Mouse (Mus musculus) cortical plate, adult 2 months (tissue): ENCODE measurements around the gene Cd300c2. TPM values are rescaled to one million over a fixed set of nuclear protein-coding genes. Genes with fewer than 3 reads are reported as not detected.
"Not testable (repeated sequence)": the region's sequence is repeated elsewhere in the genome, so short reads cannot be mapped to it uniquely, and the experiment has no call there.

ENCODE experiments used
- H3K27ac ChIP-seq: fragments of 200-500 bp; 2 replicates; pipeline ENCODE4 v1.5.1; 2012; ENCODE audit warnings: low read length, control low read depth, inconsistent platforms; ENCODE audit not compliant: insufficient read depth
- H3K4me1 ChIP-seq: fragments of 200-500 bp; 2 replicates; pipeline ENCODE4 v1.6.1; 2011; ENCODE audit warnings: low read length; ENCODE audit not compliant: control insufficient read depth, insufficient read depth
- H3K4me3 ChIP-seq: fragments of 200-500 bp; 2 replicates; pipeline ENCODE4 v1.5.1; 2011; ENCODE audit warnings: mild to moderate bottlenecking, low read length, control low read depth; ENCODE audit not compliant: insufficient read depth
- CTCF ChIP-seq: fragments of 200-500 bp; IDR thresholded peaks from 2 replicates; pipeline ENCODE4 v1.5.1; 2011; ENCODE audit warnings: mild to moderate bottlenecking, control low read depth, low read length; ENCODE audit not compliant: insufficient read depth; ENCODE audit errors: extremely low read depth
- POLR2A ChIP-seq: fragments of 200-500 bp; IDR thresholded peaks from 2 replicates; pipeline ENCODE4 v1.6.1; 2011; ENCODE audit warnings: mild to moderate bottlenecking, low read length, control low read depth; ENCODE audit not compliant: insufficient read depth; ENCODE audit errors: extremely low read depth
- polyA plus RNA-seq: library from polyadenylated mRNA; depleted of rRNA; stranded (reverse); fragments of >200 nt; gene quantifications from 2 replicates; pipeline ENCODE4 v1.2.3, GENCODE M21; 2012; rRNA removed

The Cd300c2 gene
- 7.5 and 7.6 TPM in 2 replicates for polyA plus RNA-seq

- no peak within 1 kb of the TSS for H3K4me3 ChIP-seq
- H3K4me1 ChIP-seq, result no peaks in the 10 kb centered on the region
- no peak for TF ChIP-seq POLR2A
- TF ChIP-seq CTCF, result no peak
- H3K27ac ChIP-seq, result peak within 1 kb of the TSS; percentile 12; the same call in 1 of the 2 replicates
Observed at GRCm38 (mm10) chr11:115001474-115002040, at the start of gene Cd300c2. TSS of gene Cd300c2 (minus strand) at chr11:115001880.

GRCm38 (mm10) chr11:115049282-115049895 lies 47.7 kb upstream of the Cd300c2 start:
- peaks cover 2% of the 10 kb centered on the region; the same call in 1 of the 2 replicates for H3K4me1 ChIP-seq
- no peak overlapping the region for H3K27ac ChIP-seq
- TF ChIP-seq CTCF (peak; percentile 34; the same call in 1 of the 2 replicates), POLR2A (no peak)
- H3K4me3 ChIP-seq, result no peak overlapping the region

- TF ChIP-seq POLR2A, result no peak
- no peak for TF ChIP-seq CTCF
- no peak within 1 kb of the TSS for H3K4me3 ChIP-seq
- peaks cover 2% of the 10 kb centered on the region; the same call in 1 of the 2 replicates for H3K4me1 ChIP-seq
- no peak within 1 kb of the TSS for H3K27ac ChIP-seq
Observed at GRCm38 (mm10) chr11:115048259-115048658, 46.6 kb upstream of the Cd300c2 start, which contains the start of gene Cd300ld3. TSS of gene Cd300ld3 (minus strand) at chr11:115048409.

GRCm38 (mm10) chr11:115037669-115038068 lies 36.0 kb upstream of the Cd300c2 start, which contains the start of gene Cd300ld5:
TSS of gene Cd300ld5 (minus strand) at chr11:115037769.
- not testable (repeated sequence) for H3K4me1 ChIP-seq, H3K4me3 ChIP-seq, H3K27ac ChIP-seq

GRCm38 (mm10) chr11:115026912-115027311 lies 25.2 kb upstream of the Cd300c2 start, which contains the start of gene Cd300ld4:
TSS of gene Cd300ld4 (minus strand) at chr11:115027012.
- not testable (repeated sequence) for H3K4me1 ChIP-seq, H3K4me3 ChIP-seq, H3K27ac ChIP-seq

- H3K4me1 ChIP-seq, H3K4me3 ChIP-seq, H3K27ac ChIP-seq: not testable (repeated sequence)
Observed at GRCm38 (mm10) chr11:115016093-115016492, 14.4 kb upstream of the Cd300c2 start, which contains the start of gene Cd300ld2. TSS of gene Cd300ld2 (minus strand) at chr11:115016193.

- H3K27ac ChIP-seq, result 0 out of 2 replicates have a peak overlapping the region, but pooled peaks have one; percentile 20
- H3K4me3 ChIP-seq, result no peak overlapping the region
- TF ChIP-seq POLR2A (no peak), CTCF (no peak)
- no peaks in the 10 kb centered on the region for H3K4me1 ChIP-seq
Observed at GRCm38 (mm10) chr11:115004070-115004469, 2.4 kb upstream of the Cd300c2 start.

GRCm38 (mm10) chr11:114989793-114990192 lies 11.9 kb downstream of the Cd300c2 start, which contains the start of gene Cd300ld:
TSS of gene Cd300ld (minus strand) at chr11:114989922.
- Histone ChIP-seq H3K4me1 (no peaks in the 10 kb centered on the region), H3K27ac (no peak within 1 kb of the TSS), H3K4me3 (no peak within 1 kb of the TSS)
- TF ChIP-seq CTCF (no peak), POLR2A (no peak)

- H3K4me3 ChIP-seq, result no peak overlapping the region
- H3K27ac ChIP-seq, result no peak overlapping the region
- H3K4me1 ChIP-seq, result no peaks in the 10 kb centered on the region
- no peak for TF ChIP-seq POLR2A
- no peak for TF ChIP-seq CTCF
Observed at GRCm38 (mm10) chr11:114981866-114982265, 19.8 kb downstream of the Cd300c2 start.

GRCm38 (mm10) chr11:114972726-114973125 lies 29.0 kb downstream of the Cd300c2 start:
- Histone ChIP-seq H3K4me1 (no peaks in the 10 kb centered on the region), H3K27ac (no peak overlapping the region), H3K4me3 (no peak overlapping the region)
- no peak for TF ChIP-seq POLR2A
- no peak for TF ChIP-seq CTCF

- TF ChIP-seq CTCF, result no peak
- no peak for TF ChIP-seq POLR2A
- no peak within 1 kb of the TSS for H3K4me3 ChIP-seq
- H3K4me1 ChIP-seq, result no peaks in the 10 kb centered on the region
- no peak within 1 kb of the TSS for H3K27ac ChIP-seq
Observed at GRCm38 (mm10) chr11:114968752-114969207, 32.9 kb downstream of the Cd300c2 start, which contains the start of gene Cd300c. TSS of gene Cd300c (minus strand) at chr11:114969157.
